In genomic region chrX:8864331-8864730, GRCm38 (mm10) we compare ENCODE assay signal across 9 mouse cellular contexts. TPM values are rescaled to one million over a fixed set of nuclear protein-coding genes. Genes with fewer than 3 reads are reported as not detected.
DNase-seq lines count a peak whose midpoint lies in the region; ATAC-seq lines count a peak whose summit lies in the region.
"Had no signal": no experiment of that assay in that cellular context is flagged by ENCODE, and none has a peak within 500 bp of the region (broad histone marks: within the 10 kb centered on the region; RNA-seq: fewer than 3 reads in every experiment).

No protein-coding gene starts in this region.

- peak; percentile 51 for ATAC-seq in megakaryocyte, adult 5-6 weeks (ENCODE audit: poor library complexity, severe bottlenecking)

- DNase-seq in WW6 (ENCODE audit: low read depth, low spot score), result peak; percentile 43
- peak; percentile 55 to 78 for DNase-seq in cerebellum, postnatal 25 days
- peak; percentile 51 to 87 for DNase-seq in frontal cortex, postnatal 36 days (ENCODE audit: low spot score in 2 of 2)
- peak; percentile 64 for DNase-seq in induced T-regulatory cell, adult 2 months (ENCODE audit: low read depth)
- peak; percentile 71 for DNase-seq in left cerebral cortex, adult 11 months (ENCODE audit: low spot score)
- peak; percentile 55 to 72 for DNase-seq in right cerebral cortex, postnatal 36 days (ENCODE audit: low spot score in 2 of 2)
- peak; percentile 23 for DNase-seq in yolk sac, embryonic 10.5 days (ENCODE audit: low spot score)

RNA-seq across cellular contexts. Expression of gene Gm5751, which starts 9.7 kb away (rescaled TPM):
- total RNA-seq in megakaryocyte, adult 5-6 weeks (2015), result not detected in 2 replicates
- not detected in 2 replicates for total RNA-seq in megakaryocyte, adult 5-6 weeks (2017)
- total RNA-seq: megakaryocyte-erythroid progenitor cell, adult 5-6 weeks had no signal

RNA-seq across cellular contexts. Expression of gene Gm6592, which starts 20.5 kb away (rescaled TPM):
- not detected in 2 replicates for total RNA-seq in megakaryocyte, adult 5-6 weeks (2015)
- not detected in 2 replicates for total RNA-seq in megakaryocyte, adult 5-6 weeks (2017)
- total RNA-seq: megakaryocyte-erythroid progenitor cell, adult 5-6 weeks had no signal

RNA-seq across cellular contexts. Expression of gene B630019K06Rik, which starts 27.9 kb away (rescaled TPM):
- 0.57 TPM in 1 of 2 replicates, not detected in the other for total RNA-seq in megakaryocyte, adult 5-6 weeks (2015)
- not detected in 2 replicates for total RNA-seq in megakaryocyte, adult 5-6 weeks (2017)

Comparison
In these comparisons a context has a peak if more than half of its experiments do, and no peak if none do; other contexts are left out.
1. Peak in every context shown above with its lines: DNase-seq and ATAC-seq.